Mouse (Mus musculus) intestine, embryonic 15.5 days (tissue): ENCODE results near the gene Lmf1. TPM values are rescaled to one million over a fixed set of nuclear protein-coding genes. Genes with fewer than 3 reads are reported as not detected.

ENCODE experiments used
- ATAC-seq: fragments of 200-750 bp; cut with Nextera tagmentation; 2 replicates; pipeline ENCODE4 v1.8.0; 2017; ENCODE audit warnings: moderate TSS enrichment, moderate library complexity
- H3K27ac ChIP-seq: fragments of 300-500 bp; sonication (generic); 2 replicates; pipeline ENCODE4 v1.5.1; 2015; ENCODE audit warnings: mild to moderate bottlenecking, inconsistent platforms
- H3K27me3 ChIP-seq: fragments of 300-500 bp; sonication (generic); replicated peaks from 2 replicates; pipeline ENCODE4 v1.6.1; 2015; ENCODE audit warnings: inconsistent platforms
- H3K36me3 ChIP-seq: fragments of 300-500 bp; sonication (generic); 2 replicates; pipeline ENCODE4 v1.6.1; 2015; ENCODE audit warnings: inconsistent platforms
- H3K4me1 ChIP-seq: fragments of 300-500 bp; sonication (generic); replicated peaks from 2 replicates; pipeline ENCODE4 v1.6.1; 2015; ENCODE audit warnings: inconsistent platforms
- H3K4me2 ChIP-seq: fragments of 300-500 bp; sonication (generic); replicated peaks from 2 replicates; pipeline ENCODE4 v1.6.1; 2015; ENCODE audit warnings: mild to moderate bottlenecking, inconsistent platforms
- H3K4me3 ChIP-seq: fragments of 300-500 bp; sonication (generic); replicated peaks from 2 replicates; pipeline ENCODE4 v1.5.1; 2015; ENCODE audit warnings: inconsistent platforms
- H3K9ac ChIP-seq: fragments of 300-500 bp; sonication (generic); 2 replicates; pipeline ENCODE4 v1.6.1; 2015; ENCODE audit warnings: inconsistent platforms
- H3K9me3 ChIP-seq: fragments of 300-500 bp; sonication (generic); 2 replicates; pipeline ENCODE4 v1.6.1; 2016; ENCODE audit warnings: inconsistent platforms
- WGBS: fragments of 180-500 bp; shearing (Covaris S2); methylation state at CpG from one replicate; pipeline ENCODE4 v1.1.7; 2015; 5-methylcytosine and 5-hydroxymethylcytosine counted together
- polyA plus RNA-seq: library from polyadenylated mRNA; unstranded; fragments of >200 nt; fragmentation: Nextera tagmentation; extraction: Ambion mirVana; gene quantifications from 2 replicates; pipeline ENCODE4 v1.2.1, GENCODE M21; 2015

Gene Lmf1
- polyA plus RNA-seq, 1 experiment from 2014 or later: 33.0 TPM

GRCm38 (mm10) chr17:25570648-25571452 lies 8.0 kb upstream of the Lmf1 start, which contains the start of gene Sox8:
TSS of gene Sox8 (minus strand) at chr17:25570686.
- Histone ChIP-seq H3K9me3 (no peaks in the 10 kb centered on the region), H3K4me2 (peak within 1 kb of the TSS; percentile 98), H3K4me1 (peaks cover 14% of the 10 kb centered on the region), H3K27ac (no peak within 1 kb of the TSS), H3K9ac (peak within 1 kb of the TSS; percentile 58), H3K36me3 (no peaks in the 10 kb centered on the region), H3K4me3 (peak within 1 kb of the TSS; percentile 51), H3K27me3 (peaks cover 24% of the 10 kb centered on the region)
- WGBS: under 1% methylated on average over 59 of the region's 61 CpGs
- peak; percentile 87 for ATAC-seq

- Histone ChIP-seq H3K9ac (peak overlapping the region; percentile 58), H3K9me3 (no peaks in the 10 kb centered on the region), H3K27me3 (peaks cover 24% of the 10 kb centered on the region), H3K27ac (no peak overlapping the region), H3K4me2 (peak overlapping the region; percentile 98), H3K4me1 (peaks cover 14% of the 10 kb centered on the region), H3K4me3 (peak overlapping the region; percentile 51), H3K36me3 (no peaks in the 10 kb centered on the region)
- ATAC-seq: no peak
- 4% methylated on average over 8 of the region's 8 CpGs for WGBS
These were observed 7.4 kb upstream of the Lmf1 start for GRCm38 (mm10) chr17:25571453-25571820.

GRCm38 (mm10) chr17:25575208-25575971 lies 3.5 kb upstream of the Lmf1 start:
- Histone ChIP-seq H3K9me3 (no peaks in the 10 kb centered on the region), H3K36me3 (no peaks in the 10 kb centered on the region), H3K27ac (no peak overlapping the region), H3K27me3 (peaks cover 3% of the 10 kb centered on the region; the same call in 1 of the 2 replicates), H3K4me1 (peaks cover 18% of the 10 kb centered on the region), H3K9ac (no peak overlapping the region), H3K4me3 (no peak overlapping the region), H3K4me2 (no peak overlapping the region)
- 70% methylated on average over 12 of the region's 12 CpGs for WGBS
- no peak for ATAC-seq

GRCm38 (mm10) chr17:25576034-25576433 lies 2.9 kb upstream of the Lmf1 start:
- Histone ChIP-seq H3K36me3 (no peaks in the 10 kb centered on the region), H3K4me2 (no peak overlapping the region), H3K9ac (no peak overlapping the region), H3K27me3 (0 out of 2 replicates have a peak, but pooled peaks cover 2% of the 10 kb centered on the region), H3K27ac (no peak overlapping the region), H3K4me1 (peaks cover 15% of the 10 kb centered on the region), H3K4me3 (no peak overlapping the region), H3K9me3 (no peaks in the 10 kb centered on the region)
- 66% methylated on average over 2 of the region's 2 CpGs for WGBS
- no peak for ATAC-seq

GRCm38 (mm10) chr17:25577263-25577662 lies 1.6 kb upstream of the Lmf1 start:
- no peak overlapping the region for H3K9ac ChIP-seq
- peaks cover 9% of the 10 kb centered on the region for H3K4me1 ChIP-seq
- no peak overlapping the region for H3K4me3 ChIP-seq
- H3K4me2 ChIP-seq: no peak overlapping the region
- WGBS: 57% methylated on average over 6 of the region's 6 CpGs
- no peaks in the 10 kb centered on the region for H3K27me3 ChIP-seq
- H3K27ac ChIP-seq: no peak overlapping the region
- H3K36me3 ChIP-seq: no peaks in the 10 kb centered on the region
- no peaks in the 10 kb centered on the region for H3K9me3 ChIP-seq
- ATAC-seq: no peak

GRCm38 (mm10) chr17:25577702-25578101 lies 1.2 kb upstream of the Lmf1 start:
- WGBS: 52% methylated on average over 2 of the region's 2 CpGs
- no peak overlapping the region for H3K4me3 ChIP-seq

GRCm38 (mm10) chr17:25579332-25580047 lies 605 bp downstream of the Lmf1 start:
- Histone ChIP-seq H3K4me1 (peaks cover 9% of the 10 kb centered on the region), H3K9ac (peak overlapping the region; percentile 65), H3K36me3 (no peaks in the 10 kb centered on the region), H3K4me2 (peak overlapping the region; percentile 87), H3K4me3 (peak overlapping the region; percentile 57), H3K9me3 (no peaks in the 10 kb centered on the region), H3K27ac (peak overlapping the region; percentile 78), H3K27me3 (no peaks in the 10 kb centered on the region)
- ATAC-seq: peak; percentile 75
- 6% methylated on average over 21 of the region's 21 CpGs for WGBS

More at GRCm38 (mm10) chr17:25577702-25578101, 1.2 kb upstream of the Lmf1 start:
- Histone ChIP-seq H3K9ac (no peak overlapping the region), H3K4me1 (peaks cover 9% of the 10 kb centered on the region), H3K27me3 (no peaks in the 10 kb centered on the region), H3K9me3 (no peaks in the 10 kb centered on the region), H3K36me3 (no peaks in the 10 kb centered on the region), H3K4me2 (no peak overlapping the region), H3K27ac (no peak overlapping the region)
- ATAC-seq: no peak

- Histone ChIP-seq H3K27ac (no peak overlapping the region), H3K9me3 (no peaks in the 10 kb centered on the region), H3K36me3 (0 out of 2 replicates have a peak, but pooled peaks cover 6% of the 10 kb centered on the region), H3K9ac (no peak overlapping the region), H3K4me1 (peaks cover 9% of the 10 kb centered on the region), H3K4me3 (no peak overlapping the region), H3K27me3 (no peaks in the 10 kb centered on the region), H3K4me2 (no peak overlapping the region)
- ATAC-seq: no peak
- WGBS: 75% methylated on average over 8 of the region's 8 CpGs
These were observed 3.2 kb downstream of the Lmf1 start for GRCm38 (mm10) chr17:25582076-25582475.

- Histone ChIP-seq H3K4me2 (no peak overlapping the region), H3K4me3 (no peak overlapping the region), H3K27ac (no peak overlapping the region), H3K36me3 (peaks cover 9% of the 10 kb centered on the region; the same call in 1 of the 2 replicates), H3K9me3 (no peaks in the 10 kb centered on the region), H3K9ac (no peak overlapping the region), H3K27me3 (no peaks in the 10 kb centered on the region), H3K4me1 (peaks cover 9% of the 10 kb centered on the region)
- ATAC-seq: no peak
- WGBS: 72% methylated on average over 4 of the region's 4 CpGs
These were observed 4.2 kb downstream of the Lmf1 start for GRCm38 (mm10) chr17:25583099-25583498.

- ATAC-seq: no peak
- H3K36me3 ChIP-seq: peaks cover 12% of the 10 kb centered on the region
- 79% methylated on average over 8 of the region's 8 CpGs for WGBS
These were observed 5.0 kb downstream of the Lmf1 start for GRCm38 (mm10) chr17:25583858-25584257.

GRCm38 (mm10) chr17:25584646-25585045 lies 5.8 kb downstream of the Lmf1 start:
- H3K4me1 ChIP-seq: peaks cover 5% of the 10 kb centered on the region
- 92% methylated on average over 9 of the region's 9 CpGs for WGBS

More at GRCm38 (mm10) chr17:25583858-25584257, 5.0 kb downstream of the Lmf1 start:
- Histone ChIP-seq H3K4me3 (no peak overlapping the region), H3K27me3 (no peaks in the 10 kb centered on the region), H3K27ac (no peak overlapping the region), H3K4me2 (no peak overlapping the region), H3K4me1 (peaks cover 6% of the 10 kb centered on the region), H3K9me3 (no peaks in the 10 kb centered on the region), H3K9ac (no peak overlapping the region)

GRCm38 (mm10) chr17:25590068-25590467 lies 11.2 kb downstream of the Lmf1 start:
- Histone ChIP-seq H3K27me3 (no peaks in the 10 kb centered on the region), H3K36me3 (peaks cover 12% of the 10 kb centered on the region), H3K4me1 (no peaks in the 10 kb centered on the region), H3K9ac (no peak overlapping the region), H3K4me3 (no peak overlapping the region), H3K4me2 (no peak overlapping the region), H3K9me3 (no peaks in the 10 kb centered on the region), H3K27ac (no peak overlapping the region)
- no peak for ATAC-seq
- WGBS: 91% methylated on average over 6 of the region's 6 CpGs

More at GRCm38 (mm10) chr17:25584646-25585045, 5.8 kb downstream of the Lmf1 start:
- Histone ChIP-seq H3K27ac (no peak overlapping the region), H3K9ac (no peak overlapping the region), H3K4me3 (no peak overlapping the region), H3K4me2 (no peak overlapping the region), H3K36me3 (peaks cover 12% of the 10 kb centered on the region), H3K9me3 (no peaks in the 10 kb centered on the region), H3K27me3 (no peaks in the 10 kb centered on the region)
- ATAC-seq: no peak
